Mouse (Mus musculus) forebrain, embryonic 11.5 days (tissue): ENCODE data around the gene Lrrc26. TPM values are rescaled to one million over a fixed set of nuclear protein-coding genes. Genes with fewer than 3 reads are reported as not detected.

Experiments
- ATAC-seq: fragments of 200-750 bp; cut with Nextera tagmentation; replicated peaks from 2 replicates; pipeline ENCODE4 v1.8.0; 2017; ENCODE audit warnings: moderate TSS enrichment; ENCODE audit not compliant: low FRiP score
- DNase-seq: peaks from one replicate; pipeline ENCODE4 v3.0.0-alpha.2; 2017; ENCODE audit warnings: low spot score
- H3K27ac ChIP-seq: fragments of 300-500 bp; sonication (generic); 2 replicates; pipeline ENCODE4 v1.5.1; 2014; ENCODE audit warnings: low read depth, low read length
- H3K27me3 ChIP-seq: fragments of 300-500 bp; sonication (generic); 2 replicates; pipeline ENCODE4 v1.6.1; 2014; ENCODE audit warnings: mild to moderate bottlenecking, low read length, mixed read lengths; ENCODE audit not compliant: control insufficient read depth, insufficient read depth
- H3K36me3 ChIP-seq: fragments of 300-500 bp; sonication (generic); 2 replicates; pipeline ENCODE4 v1.6.1; 2014; ENCODE audit warnings: mild to moderate bottlenecking, low read length, moderate library complexity, mixed read lengths; ENCODE audit not compliant: control insufficient read depth, insufficient read depth
- H3K4me1 ChIP-seq: fragments of 300-500 bp; sonication (generic); replicated peaks from 2 replicates; pipeline ENCODE4 v1.6.1; 2014; ENCODE audit warnings: low read length, mixed read lengths; ENCODE audit not compliant: control insufficient read depth, insufficient read depth
- H3K4me2 ChIP-seq: fragments of 300-500 bp; sonication (generic); 2 replicates; pipeline ENCODE4 v1.6.1; 2014; ENCODE audit warnings: low read depth, mild to moderate bottlenecking, low read length, moderate library complexity, mixed read lengths; ENCODE audit not compliant: severe bottlenecking
- H3K4me3 ChIP-seq: fragments of 300-500 bp; sonication (generic); 2 replicates; pipeline ENCODE4 v1.5.1; 2014; ENCODE audit warnings: low read depth, low read length
- H3K9ac ChIP-seq: fragments of 300-500 bp; sonication (generic); 2 replicates; pipeline ENCODE4 v1.6.1; 2014; ENCODE audit warnings: low read length
- H3K9me3 ChIP-seq: fragments of 300-500 bp; sonication (generic); 2 replicates; pipeline ENCODE4 v1.6.1; 2016; ENCODE audit warnings: low read length, mixed read lengths; ENCODE audit not compliant: control insufficient read depth
- WGBS: fragments of 180-500 bp; shearing (Covaris S2); extraction: QIAGEN DNeasy Blood & Tissue Kit; methylation state at CpG from one replicate; pipeline ENCODE4 v1.1.7; 2014; 5-methylcytosine and 5-hydroxymethylcytosine counted together
- polyA plus RNA-seq: library from polyadenylated mRNA; unstranded; fragments of >200 nt; fragmentation: Nextera tagmentation; extraction: Ambion mirVana; gene quantifications from 2 replicates; pipeline ENCODE4 v1.2.1, GENCODE M21; 2014

Gene Lrrc26
- polyA plus RNA-seq, 1 experiment from 2014 or later: not detected

GRCm38 (mm10) chr2:25288734-25289345 is 875 bp upstream of the Lrrc26 start:
- Histone ChIP-seq H3K27me3 (peaks cover 52% of the 10 kb centered on the region), H3K9ac (no peak overlapping the region), H3K4me2 (no peak overlapping the region), H3K36me3 (peaks cover 7% of the 10 kb centered on the region; the same call in 1 of the 2 replicates), H3K4me1 (peaks cover 3% of the 10 kb centered on the region; the same call in 1 of the 2 replicates), H3K27ac (no peak overlapping the region), H3K9me3 (no peaks in the 10 kb centered on the region), H3K4me3 (no peak overlapping the region)
- WGBS: 79% methylated on average over 7 of the region's 7 CpGs
- ATAC-seq: no peak
- no peak for DNase-seq

DNA sequence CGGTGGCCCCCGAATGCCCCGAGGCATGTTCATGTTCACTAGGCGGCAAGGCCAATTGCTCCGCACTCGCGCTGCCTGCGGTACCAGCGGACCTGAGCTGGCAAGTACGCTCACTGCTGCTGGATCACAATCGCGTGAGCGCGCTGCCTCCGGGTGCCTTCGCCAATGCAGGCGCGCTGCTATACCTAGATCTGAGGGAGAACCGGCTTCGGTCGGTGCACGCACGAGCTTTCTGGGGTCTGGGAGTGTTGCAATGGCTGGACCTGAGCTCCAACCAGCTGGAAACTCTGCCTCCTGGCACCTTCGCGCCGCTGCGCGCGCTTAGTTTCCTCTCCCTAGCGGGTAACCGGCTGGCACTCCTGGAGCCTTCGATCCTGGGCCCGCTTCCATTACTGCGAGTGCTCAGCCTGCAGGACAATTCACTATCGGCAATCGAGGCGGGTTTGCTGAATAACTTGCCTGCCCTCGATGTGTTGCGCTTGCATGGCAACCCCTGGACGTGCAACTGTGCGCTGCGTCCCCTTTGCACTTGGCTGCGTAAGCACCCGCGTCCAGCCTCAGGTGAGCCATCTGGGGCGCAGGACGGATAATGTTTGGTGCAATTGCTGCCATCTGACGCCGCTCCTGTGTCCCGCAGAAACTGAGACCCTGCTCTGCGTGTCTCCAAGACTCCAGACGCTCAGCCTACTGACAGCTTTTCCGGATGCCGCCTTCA is 543 bp downstream of the Lrrc26 start:
- Histone ChIP-seq H3K4me2 (no peak overlapping the region), H3K27me3 (peaks cover 52% of the 10 kb centered on the region), H3K36me3 (peaks cover 3% of the 10 kb centered on the region; the same call in 1 of the 2 replicates), H3K27ac (no peak overlapping the region), H3K9me3 (no peaks in the 10 kb centered on the region), H3K4me3 (no peak overlapping the region), H3K9ac (no peak overlapping the region), H3K4me1 (peaks cover 3% of the 10 kb centered on the region; the same call in 1 of the 2 replicates)
- ATAC-seq: no peak
- no peak for DNase-seq
- 1% methylated on average over 54 of the region's 54 CpGs for WGBS

DNA sequence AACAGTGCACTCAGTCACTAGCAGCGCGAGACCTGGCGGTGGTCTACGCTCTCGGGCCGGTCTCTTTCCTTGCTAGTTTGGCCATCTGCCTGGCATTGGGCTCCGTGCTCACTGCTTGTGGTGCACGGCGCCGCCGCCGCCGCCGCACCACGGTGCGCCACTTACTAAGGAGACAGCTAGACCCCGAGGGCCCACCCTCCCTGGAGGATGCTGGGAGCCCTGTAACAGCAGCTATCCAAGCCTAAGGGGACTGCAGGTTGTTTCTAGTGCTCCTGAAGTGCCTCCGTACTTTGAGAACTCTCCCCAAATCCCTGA is 1.1 kb downstream of the Lrrc26 start:
- H3K27ac ChIP-seq: no peak overlapping the region
- H3K9ac ChIP-seq: no peak overlapping the region
- no peaks in the 10 kb centered on the region for H3K9me3 ChIP-seq
- 2% methylated on average over 18 of the region's 18 CpGs for WGBS
- ATAC-seq (no peak), DNase-seq (no peak)
- H3K4me2 ChIP-seq: no peak overlapping the region
- H3K4me3 ChIP-seq: no peak overlapping the region
- H3K4me1 ChIP-seq: peaks cover 3% of the 10 kb centered on the region; the same call in 1 of the 2 replicates
- peaks cover 52% of the 10 kb centered on the region for H3K27me3 ChIP-seq
- peaks cover 2% of the 10 kb centered on the region; the same call in 1 of the 2 replicates for H3K36me3 ChIP-seq

DNA sequence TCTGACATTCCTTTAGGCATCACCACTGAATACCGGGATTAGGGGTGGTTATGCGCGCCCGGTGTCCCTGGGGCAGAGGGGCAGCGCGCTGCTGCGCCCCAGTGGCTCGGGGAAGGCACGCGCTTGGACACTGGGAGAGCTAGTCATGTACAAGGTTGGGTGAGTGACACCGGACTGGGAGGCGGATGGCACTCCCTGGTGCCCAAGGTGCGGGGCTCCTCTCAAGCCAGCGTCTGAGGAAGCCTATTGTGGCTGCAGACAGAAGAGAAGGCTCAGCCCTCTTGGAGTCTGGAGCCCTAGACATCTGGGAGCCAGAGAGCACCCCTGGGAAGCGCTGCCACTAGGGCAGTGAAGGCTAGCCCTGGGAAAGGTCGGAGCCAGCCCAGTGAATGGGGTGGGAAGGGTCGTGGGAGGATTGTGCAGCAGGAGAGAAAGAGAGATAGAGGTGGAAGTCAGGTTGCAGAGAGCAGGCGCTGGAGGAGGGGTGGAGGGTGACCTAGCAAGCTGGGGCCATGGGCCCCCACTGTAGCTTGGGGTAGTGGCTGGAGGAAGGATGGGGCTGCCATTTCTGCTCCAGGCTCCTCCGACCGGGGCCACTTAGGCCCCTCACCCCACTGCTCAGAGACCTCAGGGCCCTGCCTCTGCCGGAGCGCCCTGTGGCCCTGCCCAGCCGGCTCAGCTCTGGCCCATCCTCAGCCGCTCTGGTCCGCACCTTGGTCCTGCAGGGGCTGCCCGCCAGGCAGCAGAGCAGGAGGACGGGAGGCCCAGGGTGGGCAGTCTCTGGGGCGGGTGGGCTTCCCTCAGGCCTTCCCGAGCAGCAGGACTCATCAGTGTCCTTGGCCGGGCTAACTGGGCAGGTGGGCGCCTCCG is 1.7 kb downstream of the Lrrc26 start:
- H3K4me3 ChIP-seq: no peak overlapping the region
- H3K9me3 ChIP-seq: no peaks in the 10 kb centered on the region
- DNase-seq (no peak), ATAC-seq (peak; percentile 25; the same call in 1 of the 2 replicates)
- 6% methylated on average over 31 of the region's 32 CpGs for WGBS
- peaks cover 52% of the 10 kb centered on the region for H3K27me3 ChIP-seq
- peaks cover 3% of the 10 kb centered on the region; the same call in 1 of the 2 replicates for H3K4me1 ChIP-seq
- H3K36me3 ChIP-seq: no peaks in the 10 kb centered on the region
- H3K4me2 ChIP-seq: peak overlapping the region; percentile 26; the same call in 1 of the 2 replicates
- no peak overlapping the region for H3K27ac ChIP-seq
- H3K9ac ChIP-seq: no peak overlapping the region

GRCm38 (mm10) chr2:25292054-25292544 is 2.4 kb downstream of the Lrrc26 start:
- Histone ChIP-seq H3K27ac (no peak overlapping the region), H3K36me3 (no peaks in the 10 kb centered on the region), H3K9me3 (no peaks in the 10 kb centered on the region), H3K9ac (peak overlapping the region; percentile 37; the same call in 1 of the 2 replicates), H3K27me3 (peaks cover 52% of the 10 kb centered on the region), H3K4me1 (peaks cover 3% of the 10 kb centered on the region; the same call in 1 of the 2 replicates), H3K4me3 (peak overlapping the region; percentile 15), H3K4me2 (peak overlapping the region; percentile 26; the same call in 1 of the 2 replicates)
- ATAC-seq (no peak), DNase-seq (no peak)
- WGBS: 6% methylated on average over 40 of the region's 43 CpGs

DNA sequence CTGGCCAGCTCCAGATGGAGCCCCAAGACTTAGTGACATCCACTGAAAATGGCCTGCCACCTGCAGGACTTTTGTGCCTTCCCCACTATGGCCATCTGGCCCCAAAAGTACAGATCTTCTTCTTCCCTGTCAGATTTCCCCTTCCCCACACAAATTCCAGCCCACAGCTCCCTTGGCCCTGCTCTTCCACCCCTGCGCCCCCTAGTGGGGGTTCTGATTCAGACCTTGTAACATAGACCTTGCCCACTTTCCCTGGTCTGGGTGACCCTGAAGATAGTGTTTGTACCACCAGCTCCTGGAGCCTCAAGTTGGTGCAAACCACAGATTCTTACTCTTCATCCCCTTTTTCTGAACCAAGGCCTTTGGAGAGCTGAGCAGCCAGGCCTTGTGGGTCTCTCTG is 3.1 kb downstream of the Lrrc26 start:
- no peaks in the 10 kb centered on the region for H3K9me3 ChIP-seq
- ATAC-seq: no peak
- 0% methylated on average over 1 of the region's 1 CpGs for WGBS
- H3K27me3 ChIP-seq: peaks cover 52% of the 10 kb centered on the region
- H3K27ac ChIP-seq: no peak overlapping the region
- no peak overlapping the region for H3K4me2 ChIP-seq
- no peak overlapping the region for H3K9ac ChIP-seq
- H3K4me3 ChIP-seq: no peak overlapping the region
- no peaks in the 10 kb centered on the region for H3K36me3 ChIP-seq
- H3K4me1 ChIP-seq: peaks cover 3% of the 10 kb centered on the region; the same call in 1 of the 2 replicates
- peak; percentile 90 for DNase-seq

DNA sequence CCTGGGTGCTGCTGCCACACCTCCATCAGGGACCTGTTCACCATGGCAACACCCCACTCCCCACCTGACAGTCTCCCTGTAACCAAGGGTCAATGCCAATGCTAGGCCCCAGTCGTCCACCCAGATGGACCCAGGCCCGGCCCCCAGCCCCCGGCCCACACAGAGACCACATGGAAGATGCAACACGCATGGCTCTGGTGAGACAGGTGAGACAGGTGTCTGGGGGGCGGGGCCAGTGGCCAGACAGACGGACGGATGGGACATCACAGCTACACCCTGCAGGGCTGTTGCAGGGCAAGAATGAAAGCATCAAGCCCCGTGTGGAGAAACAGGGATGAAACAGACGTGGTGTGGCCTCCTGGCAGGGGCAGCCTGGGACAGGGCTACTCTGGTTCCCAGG is 4.0 kb downstream of the Lrrc26 start:
- H3K9me3 ChIP-seq: no peaks in the 10 kb centered on the region

DNA sequence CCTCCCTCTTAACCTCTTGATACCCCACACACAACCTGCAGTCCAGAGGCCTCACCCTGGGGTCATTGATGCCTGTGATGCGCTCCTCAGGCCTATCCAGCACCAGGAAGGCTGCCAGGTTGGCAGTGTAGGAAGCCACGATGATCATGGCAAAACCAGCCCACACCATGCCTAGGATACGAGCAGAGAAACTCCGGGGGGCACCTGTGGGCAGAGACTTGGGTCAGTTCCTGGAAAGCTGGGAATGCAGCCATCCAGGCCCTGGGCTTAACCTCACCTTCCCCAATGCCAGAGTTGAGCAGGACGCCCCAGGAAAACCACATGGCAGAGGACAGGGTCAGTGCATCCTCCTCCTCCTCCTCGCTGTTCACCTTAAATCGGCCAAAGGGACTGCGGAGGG is 7.4 kb downstream of the Lrrc26 start:
- ATAC-seq (no peak), DNase-seq (no peak)
- Histone ChIP-seq H3K36me3 (no peaks in the 10 kb centered on the region), H3K4me3 (no peak overlapping the region), H3K4me2 (no peak overlapping the region), H3K9ac (no peak overlapping the region), H3K4me1 (peaks cover under 1% of the 10 kb centered on the region; the same call in 1 of the 2 replicates), H3K27me3 (peaks cover 10% of the 10 kb centered on the region), H3K9me3 (no peaks in the 10 kb centered on the region), H3K27ac (no peak overlapping the region)
- WGBS: 75% methylated on average over 8 of the region's 8 CpGs

More for the DNA sequence above, 4.0 kb downstream of the Lrrc26 start:
- 72% methylated on average over 9 of the region's 9 CpGs for WGBS
- Histone ChIP-seq H3K27ac (no peak overlapping the region), H3K27me3 (peaks cover 44% of the 10 kb centered on the region), H3K4me2 (no peak overlapping the region), H3K36me3 (no peaks in the 10 kb centered on the region), H3K4me1 (peaks cover 3% of the 10 kb centered on the region; the same call in 1 of the 2 replicates), H3K4me3 (no peak overlapping the region), H3K9ac (no peak overlapping the region)
- no peak for DNase-seq
- no peak for ATAC-seq
